Mouse (Mus musculus) heart, postnatal 36 days (tissue): ENCODE results near the gene Add2. TPM values are rescaled to one million over a fixed set of nuclear protein-coding genes. Genes with fewer than 3 reads are reported as not detected.

Source experiments
- DNase-seq, 2 experiments: peaks; one replicate each; pipeline ENCODE4 v3.0.0; 2021 to 2022
- intact Hi-C: fragments of 180-260 bp; cut with DNase I; formaldehyde crosslinking; loops from one replicate; pipeline ENCODE4 v1.15.1; 2025
- total RNA-seq, 2 experiments: library from RNA; stranded (reverse); gene quantifications; 2 replicates each; pipeline ENCODE4 v1.2.3; 2021

Add2 gene
- total RNA-seq, 2 experiments from 2014 or later = 0.16 to 0.64 TPM

- intact Hi-C loops = no loop called here
- DNase-seq = no peak
Observed at GRCm38 (mm10) chr6:86040140-86040539, 11.7 kb downstream of the Add2 start.

- intact Hi-C loops = no loop called here
- DNase-seq = no peak
Observed at GRCm38 (mm10) chr6:86047510-86047909, 19.0 kb downstream of the Add2 start.

- no peak for DNase-seq
- intact Hi-C loops = no loop called here
Observed at GRCm38 (mm10) chr6:86048509-86048908, 20.0 kb downstream of the Add2 start.

GRCm38 (mm10) chr6:86050586-86051268, 22.2 kb downstream of the Add2 start:
- intact Hi-C loops = no loop called here
- DNase-seq = no peak

GRCm38 (mm10) chr6:86052032-86052459, 23.6 kb downstream of the Add2 start:
- DNase-seq = no peak
- intact Hi-C loops = no loop called here

GRCm38 (mm10) chr6:86052556-86052955, 24.1 kb downstream of the Add2 start:
- intact Hi-C loops = no loop called here
- no peak for DNase-seq

- DNase-seq = no peak
- intact Hi-C loops = no loop called here
Observed at GRCm38 (mm10) chr6:86053099-86053498, 24.6 kb downstream of the Add2 start.

- no peak for DNase-seq
- intact Hi-C loops = no loop called here
Observed at GRCm38 (mm10) chr6:86053594-86053993, 25.1 kb downstream of the Add2 start.

GRCm38 (mm10) chr6:86058475-86058874, 30.0 kb downstream of the Add2 start:
- intact Hi-C loops = no loop called here
- DNase-seq = no peak

GRCm38 (mm10) chr6:86059151-86059853, 30.8 kb downstream of the Add2 start:
- no peak for DNase-seq
- intact Hi-C loops = no loop called here

- DNase-seq = no peak
- intact Hi-C loops = no loop called here
Observed at GRCm38 (mm10) chr6:86060170-86060569, 31.7 kb downstream of the Add2 start.

- intact Hi-C loops = no loop called here
- no peak for DNase-seq
Observed at GRCm38 (mm10) chr6:86062226-86062625, 33.7 kb downstream of the Add2 start.

GRCm38 (mm10) chr6:86062684-86063083, 34.2 kb downstream of the Add2 start:
- DNase-seq = no peak
- intact Hi-C loops = no loop called here

GRCm38 (mm10) chr6:86064318-86065016, 36.0 kb downstream of the Add2 start:
- DNase-seq = no peak
- intact Hi-C loops = no loop called here

GRCm38 (mm10) chr6:86066727-86067126, 38.2 kb downstream of the Add2 start:
- DNase-seq = no peak

GRCm38 (mm10) chr6:86067145-86067544, 38.7 kb downstream of the Add2 start:
- DNase-seq = no peak
- intact Hi-C loops = no loop called here

More at GRCm38 (mm10) chr6:86066727-86067126, 38.2 kb downstream of the Add2 start:
- intact Hi-C loops = no loop called here

- intact Hi-C loops = no loop called here
- no peak for DNase-seq
Observed at GRCm38 (mm10) chr6:86069009-86069408, 40.5 kb downstream of the Add2 start.

- DNase-seq = no peak
- intact Hi-C loops = no loop called here
Observed at GRCm38 (mm10) chr6:86069856-86070255, 41.4 kb downstream of the Add2 start.

- intact Hi-C loops = no loop called here
Observed at GRCm38 (mm10) chr6:86070277-86070676, 41.8 kb downstream of the Add2 start.

GRCm38 (mm10) chr6:86073882-86074281, 45.4 kb downstream of the Add2 start:
- no peak for DNase-seq
- intact Hi-C loops = no loop called here

More at GRCm38 (mm10) chr6:86070277-86070676, 41.8 kb downstream of the Add2 start:
- DNase-seq = no peak

GRCm38 (mm10) chr6:86074538-86075204, 46.2 kb downstream of the Add2 start:
- no peak for DNase-seq
- intact Hi-C loops = no loop called here
